Mouse (Mus musculus) heart, adult 2 months (tissue): ENCODE measurements around the gene Larp1.

ENCODE experiments used
- CTCF ChIP-seq: fragments of 200-600 bp; IDR thresholded peaks from 2 replicates; pipeline ENCODE4 v1.8.1; 2022; ENCODE audit warnings: antibody characterized with exemption, mild to moderate bottlenecking, moderate library complexity
- EP300 ChIP-seq: fragments of 200-500 bp; IDR thresholded peaks from 2 replicates; pipeline ENCODE4 v1.6.1; 2011; ENCODE audit warnings: low read depth, low read length, control low read depth; ENCODE audit not compliant: insufficient read depth

DNA sequence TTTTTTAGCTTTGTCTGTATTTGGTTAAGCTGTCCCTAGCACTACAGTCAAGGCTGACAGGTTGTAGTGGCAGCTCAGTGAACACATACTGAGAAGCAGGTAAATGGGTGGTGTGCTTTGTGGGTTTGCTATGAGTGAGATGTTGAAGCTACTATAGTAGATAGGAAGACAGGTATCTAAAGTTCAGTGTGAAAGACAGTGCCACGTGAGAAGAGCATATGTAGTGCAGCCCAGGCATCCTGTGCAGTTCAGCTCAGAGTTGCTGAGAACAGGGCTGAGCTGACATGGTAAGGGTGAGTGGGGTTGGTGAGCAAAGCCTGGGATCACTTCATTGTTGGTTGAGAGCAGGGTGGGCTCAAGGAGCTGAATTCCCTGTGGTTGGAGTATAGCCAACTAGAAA is 8.6 kb downstream of the Larp1 start:
- TF ChIP-seq CTCF (no peak), EP300 (no peak)
